Mouse (Mus musculus) spleen, adult 2 months (tissue): Measurements from ENCODE around the gene Ldlrad3.

Source experiments
- CTCF ChIP-seq: fragments of 200-500 bp; IDR thresholded peaks from 2 replicates; pipeline ENCODE4 v1.5.1; 2011; ENCODE audit warnings: mild to moderate bottlenecking, inconsistent platforms; ENCODE audit not compliant: insufficient read depth, insufficient read length, insufficient replicate concordance; ENCODE audit errors: extremely low read depth
- POLR2A ChIP-seq: fragments of 200-500 bp; IDR thresholded peaks from 2 replicates; pipeline ENCODE4 v1.6.1; 2011; ENCODE audit warnings: low read depth, low read length, inconsistent platforms

- no peak for TF ChIP-seq CTCF
- TF ChIP-seq POLR2A, result no peak
Measured at GRCm38 (mm10) chr2:102061921-102062320, 124.3 kb downstream of the Ldlrad3 start.
